Mouse (Mus musculus) ovary, postnatal 14 days (tissue): ENCODE measurements around the gene Rnf26.

ENCODE experiments used
- DNase-seq: peaks from one replicate; pipeline ENCODE4 v3.0.0; 2022; ENCODE audit warnings: low spot score

Rnf26 gene

GRCm38 (mm10) chr9:44045884-44046272 lies 67.4 kb downstream of the Rnf26 start:
- no peak for DNase-seq
